Mouse (Mus musculus): ENCODE measurements around the gene Cdkal1. TPM values are rescaled to one million over a fixed set of nuclear protein-coding genes. Genes with fewer than 3 reads are reported as not detected.

Cdkal1 gene
- total and polyA plus RNA-seq, 3 experiments = 8.7 to 13.7 (median 9.5) TPM

- no peak for TF ChIP-seq GABPA (IDR thresholded peaks at IDR 0.05; ENCODE audit: insufficient replicate concordance, low read depth, low read length)
- TF ChIP-seq JUND (conservative IDR thresholded peaks at IDR 0.05; ENCODE audit: low read depth, low read length) = no peak
- TF ChIP-seq ZKSCAN1 (IDR thresholded peaks at IDR 0.05; ENCODE audit: borderline replicate concordance, low read depth, low read length) = no peak
- TF ChIP-seq NELFE (IDR thresholded peaks at IDR 0.05; ENCODE audit: low read depth, low read length) = no peak
- Histone ChIP-seq H3K27ac (ENCODE audit: insufficient read depth, low read depth) (no peak overlapping the region), H3K4me2 (ENCODE audit: insufficient read depth, low read depth, poor library complexity, severe bottlenecking) (no peak overlapping the region), H3K4me1 (ENCODE audit: control insufficient read depth in 1 of 2, insufficient read depth in 2 of 2) (no peaks in the 10 kb centered on the region), H3K36me3 (replicated peaks in 1 of 2; ENCODE audit: control insufficient read depth in 1 of 2, insufficient read depth in 1 of 2, low read length in 1 of 2) (peaks cover 0 to 5% of the 10 kb centered on the region in 2 experiments), H3K9ac (ENCODE audit: insufficient read depth, low read depth) (no peak overlapping the region), H3K27me3 (replicated peaks) (no peaks in the 10 kb centered on the region), H3K9me3 (replicated peaks; ENCODE audit: low read length) (no peaks in the 10 kb centered on the region), H3K79me2 (replicated peaks; ENCODE audit: control insufficient read depth, extremely low read depth, insufficient read depth, poor library complexity, severe bottlenecking) (no peaks in the 10 kb centered on the region), H3K4me3 (replicated peaks in 1 of 3; ENCODE audit: low read depth in 2 of 3, low read length in 2 of 3, poor library complexity in 1 of 3) (no peak overlapping the region)
- no peak for DNase-seq (ENCODE audit: extremely low read depth)
- dilution Hi-C loops (cut with MboI; ENCODE audit: extremely low pct_ligation_motif_present, extremely low pct_unique_long_range_greater_than_20kb, low sequenced_read_pairs) = no loop called here
- in situ Hi-C loops (cut with MboI; ENCODE audit: low pct_ligation_motif_present, low pct_unique_long_range_greater_than_20kb, low sequenced_read_pairs) = no loop called here
These were observed 418.4 kb downstream of the Cdkal1 start for GRCm38 (mm10) chr13:29437067-29437466.

GRCm38 (mm10) chr13:29434726-29435125 is 420.7 kb downstream of the Cdkal1 start:
- Histone ChIP-seq H3K9me3 (replicated peaks; ENCODE audit: low read length) (peaks cover 2% of the 10 kb centered on the region), H3K4me3 (replicated peaks in 1 of 3; ENCODE audit: low read depth in 2 of 3, low read length in 2 of 3, poor library complexity in 1 of 3) (no peak overlapping the region), H3K79me2 (replicated peaks; ENCODE audit: control insufficient read depth, extremely low read depth, insufficient read depth, poor library complexity, severe bottlenecking) (no peaks in the 10 kb centered on the region), H3K4me2 (ENCODE audit: insufficient read depth, low read depth, poor library complexity, severe bottlenecking) (no peak overlapping the region), H3K4me1 (ENCODE audit: control insufficient read depth in 1 of 2, insufficient read depth in 2 of 2) (peaks cover 0 to 12% of the 10 kb centered on the region in 2 experiments; a peak in 2 of 4 replicates), H3K9ac (ENCODE audit: insufficient read depth, low read depth) (no peak overlapping the region), H3K36me3 (replicated peaks in 1 of 2; ENCODE audit: control insufficient read depth in 1 of 2, insufficient read depth in 1 of 2, low read length in 1 of 2) (peaks cover 0 to 9% of the 10 kb centered on the region in 2 experiments), H3K27ac (ENCODE audit: insufficient read depth, low read depth) (no peak overlapping the region), H3K27me3 (replicated peaks) (no peaks in the 10 kb centered on the region)
- DNase-seq (ENCODE audit: extremely low read depth) = no peak
- TF ChIP-seq CTCF (conservative IDR thresholded peaks at IDR 0.05 in 1 of 2, IDR thresholded peaks at IDR 0.05 in 1 of 2; ENCODE audit: low read depth in 2 of 2, low read length in 2 of 2) = no peak
- TF ChIP-seq ELF1 (IDR thresholded peaks at IDR 0.05; ENCODE audit: low read depth, low read length) = no peak
- no peak for TF ChIP-seq CHD2 (IDR thresholded peaks at IDR 0.05; ENCODE audit: low read length)
- no peak for TF ChIP-seq MAX (IDR thresholded peaks at IDR 0.05; ENCODE audit: low read length)
- TF ChIP-seq SMC3 (IDR thresholded peaks at IDR 0.05; ENCODE audit: low read depth, low read length) = no peak
- no peak for TF ChIP-seq POLR2AphosphoS2 (IDR thresholded peaks at IDR 0.05; ENCODE audit: low read depth, low read length)
- TF ChIP-seq NELFE (IDR thresholded peaks at IDR 0.05; ENCODE audit: low read depth, low read length) = no peak
- no peak for TF ChIP-seq ZNF384 (IDR thresholded peaks at IDR 0.05; ENCODE audit: low read depth, low read length)
- no peak for TF ChIP-seq KAT2A (IDR thresholded peaks at IDR 0.05; ENCODE audit: insufficient replicate concordance, low read length)
- in situ Hi-C loops (cut with MboI; ENCODE audit: low pct_ligation_motif_present, low pct_unique_long_range_greater_than_20kb, low sequenced_read_pairs) = no loop called here
- dilution Hi-C loops (cut with MboI; ENCODE audit: extremely low pct_ligation_motif_present, extremely low pct_unique_long_range_greater_than_20kb, low sequenced_read_pairs) = no loop called here

DNA sequence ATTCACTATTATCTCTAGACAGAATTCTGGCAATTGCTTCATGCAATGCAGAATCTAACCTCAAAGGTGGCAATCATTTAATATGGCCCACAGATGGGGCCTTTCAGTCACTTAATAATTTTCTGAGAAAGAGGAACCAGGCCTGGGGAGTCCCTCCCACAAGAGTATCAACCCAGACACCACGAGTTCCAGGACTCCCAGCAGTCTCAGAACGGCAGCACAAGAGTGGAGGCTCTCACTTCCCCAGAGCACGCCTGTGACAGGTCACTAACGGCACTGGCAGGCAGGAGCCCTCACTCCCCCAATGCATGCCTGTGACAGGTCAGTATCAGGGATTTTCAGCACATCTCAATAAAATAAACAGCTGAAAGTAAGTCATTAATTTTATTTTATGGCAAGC is 424.6 kb downstream of the Cdkal1 start:
- Histone ChIP-seq H3K4me1 (ENCODE audit: control insufficient read depth in 1 of 2, insufficient read depth in 2 of 2) (peaks cover 0 to 13% of the 10 kb centered on the region in 2 experiments; a peak in 2 of 4 replicates), H3K27ac (ENCODE audit: insufficient read depth, low read depth) (no peak overlapping the region), H3K36me3 (replicated peaks in 1 of 2; ENCODE audit: control insufficient read depth in 1 of 2, insufficient read depth in 1 of 2, low read length in 1 of 2) (peaks cover 0 to 10% of the 10 kb centered on the region in 2 experiments), H3K4me3 (replicated peaks in 1 of 3; ENCODE audit: low read depth in 2 of 3, low read length in 2 of 3, poor library complexity in 1 of 3) (no peak overlapping the region), H3K79me2 (replicated peaks; ENCODE audit: control insufficient read depth, extremely low read depth, insufficient read depth, poor library complexity, severe bottlenecking) (no peaks in the 10 kb centered on the region), H3K4me2 (ENCODE audit: insufficient read depth, low read depth, poor library complexity, severe bottlenecking) (no peak overlapping the region), H3K9me3 (replicated peaks; ENCODE audit: low read length) (peaks cover 2% of the 10 kb centered on the region), H3K9ac (ENCODE audit: insufficient read depth, low read depth) (no peak overlapping the region), H3K27me3 (replicated peaks) (no peaks in the 10 kb centered on the region)
- in situ Hi-C loops (cut with MboI; ENCODE audit: low pct_ligation_motif_present, low pct_unique_long_range_greater_than_20kb, low sequenced_read_pairs) = no loop called here
- DNase-seq (ENCODE audit: extremely low read depth) = peak; percentile 79
- dilution Hi-C loops (cut with MboI; ENCODE audit: extremely low pct_ligation_motif_present, extremely low pct_unique_long_range_greater_than_20kb, low sequenced_read_pairs) = no loop called here
- TF ChIP-seq USF2 (conservative IDR thresholded peaks at IDR 0.05; ENCODE audit: low read depth, low read length) (no peak), MAX (IDR thresholded peaks at IDR 0.05; ENCODE audit: low read length) (0 out of 2 replicates have a peak, but pooled peaks have one; percentile 41), SMC3 (IDR thresholded peaks at IDR 0.05; ENCODE audit: low read depth, low read length) (no peak; the same call in 1 of the 2 replicates), CHD2 (IDR thresholded peaks at IDR 0.05; ENCODE audit: low read length) (no peak), RCOR1 (conservative IDR thresholded peaks at IDR 0.05; ENCODE audit: low read depth, low read length) (no peak), EP300 (IDR thresholded peaks at IDR 0.05; ENCODE audit: low read length) (0 out of 2 replicates have a peak, but pooled peaks have one; percentile 39), IRF4 (IDR thresholded peaks at IDR 0.05; ENCODE audit: low read depth, low read length) (peak; percentile 59), MAZ (IDR thresholded peaks at IDR 0.05; ENCODE audit: low read depth, low read length) (no peak), JUND (conservative IDR thresholded peaks at IDR 0.05; ENCODE audit: low read depth, low read length) (no peak), TCF12 (IDR thresholded peaks at IDR 0.05; ENCODE audit: low read depth, low read length) (no peak), HCFC1 (IDR thresholded peaks at IDR 0.05; ENCODE audit: low read depth, low read length) (no peak), MYC (IDR thresholded peaks at IDR 0.05; ENCODE audit: low read depth, low read length) (0 out of 2 replicates have a peak, but pooled peaks have one; percentile 56), CHD1 (IDR thresholded peaks at IDR 0.05; ENCODE audit: low read depth, low read length) (no peak), ZNF384 (IDR thresholded peaks at IDR 0.05; ENCODE audit: low read depth, low read length) (no peak), CTCF (conservative IDR thresholded peaks at IDR 0.05 in 1 of 2, IDR thresholded peaks at IDR 0.05 in 1 of 2; ENCODE audit: low read depth in 2 of 2, low read length in 2 of 2) (peak in 1 of 2 experiments; percentile 9; a peak in 1 of 4 replicates), ZMIZ1 (IDR thresholded peaks at IDR 0.05; ENCODE audit: low read depth, low read length) (no peak), MAFK (IDR thresholded peaks at IDR 0.05; ENCODE audit: insufficient replicate concordance, low read length) (no peak), ETS1 (conservative IDR thresholded peaks at IDR 0.05; ENCODE audit: low read depth, low read length) (no peak), POLR2A (IDR thresholded peaks at IDR 0.05; ENCODE audit: low read depth, low read length) (no peak)
